Mouse (Mus musculus): Measurements from ENCODE around the gene Exoc3. TPM values are rescaled to one million over a fixed set of nuclear protein-coding genes. Genes with fewer than 3 reads are reported as not detected.

Gene Exoc3
- total RNA-seq, 2 experiments from 2014 or later = 26.9 to 35.5 TPM

DNA sequence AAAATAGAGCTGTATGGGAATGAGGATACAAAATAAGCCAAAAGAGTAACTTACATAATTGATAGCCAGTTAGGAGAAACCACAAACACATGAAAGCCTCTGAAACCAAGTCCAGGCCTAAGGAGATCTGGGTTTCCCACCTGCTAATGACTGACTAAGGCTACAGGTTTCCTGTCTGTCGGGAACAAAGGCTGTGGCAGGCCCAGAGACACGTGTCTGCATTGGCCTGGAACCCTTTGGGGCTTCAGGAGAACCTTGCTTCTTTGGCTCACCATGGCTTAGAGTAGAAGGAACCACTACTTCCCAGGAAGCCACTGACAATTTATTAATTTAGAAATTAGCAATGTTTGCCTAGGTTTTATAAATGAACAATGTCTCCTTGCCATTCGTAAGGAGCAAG, 65.2 kb downstream of the Exoc3 start:
- ATAC-seq (replicated peaks; ENCODE audit: poor library complexity, severe bottlenecking) = no peak

DNA sequence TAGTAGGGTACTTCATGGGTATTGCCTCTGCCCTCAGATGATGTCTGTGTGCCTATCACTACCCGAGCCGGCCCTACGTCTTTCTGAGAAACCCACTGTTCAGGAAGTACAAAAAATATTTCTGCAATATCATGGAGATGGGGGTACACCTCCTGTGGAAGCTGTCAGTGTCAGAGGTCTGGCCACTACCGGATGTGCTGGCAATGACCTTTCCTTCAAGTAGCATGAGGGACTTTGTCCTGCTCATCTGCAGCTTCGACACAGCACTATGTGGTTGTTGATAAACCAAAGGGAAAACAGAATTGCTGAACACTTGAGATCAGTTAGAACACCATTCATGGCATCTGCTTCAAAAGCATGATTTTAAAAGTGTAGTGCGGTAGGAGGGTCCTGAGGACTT, 67.7 kb downstream of the Exoc3 start:
- no peak for ATAC-seq (replicated peaks; ENCODE audit: poor library complexity, severe bottlenecking)

- ATAC-seq (replicated peaks; ENCODE audit: poor library complexity, severe bottlenecking) = no peak
Measured at GRCm38 (mm10) chr13:74138906-74139647, 69.5 kb downstream of the Exoc3 start.

GRCm38 (mm10) chr13:74129909-74130308, 78.6 kb downstream of the Exoc3 start:
- no peak for ATAC-seq (replicated peaks; ENCODE audit: poor library complexity, severe bottlenecking)

DNA sequence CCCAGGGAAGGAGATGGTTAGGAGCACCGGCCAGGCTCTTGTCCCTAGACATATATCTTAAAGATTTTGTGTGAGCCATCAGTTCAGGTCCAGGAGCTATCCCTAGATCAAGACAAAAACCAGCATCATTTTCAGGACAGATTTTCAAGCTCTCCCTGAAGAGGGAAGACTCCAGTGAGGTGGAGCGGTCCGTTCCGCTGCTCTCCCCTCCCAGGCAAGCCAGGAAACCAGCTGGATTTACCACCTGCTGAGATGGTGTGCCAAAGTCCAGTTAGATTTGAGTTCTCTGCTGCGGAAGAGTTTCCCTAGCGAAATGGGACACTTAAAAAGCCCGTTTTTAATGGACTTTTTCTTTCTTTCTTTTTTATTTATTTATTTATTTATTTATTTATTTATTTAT, 81.0 kb downstream of the Exoc3 start:
- no peak for ATAC-seq (replicated peaks; ENCODE audit: poor library complexity, severe bottlenecking)

DNA sequence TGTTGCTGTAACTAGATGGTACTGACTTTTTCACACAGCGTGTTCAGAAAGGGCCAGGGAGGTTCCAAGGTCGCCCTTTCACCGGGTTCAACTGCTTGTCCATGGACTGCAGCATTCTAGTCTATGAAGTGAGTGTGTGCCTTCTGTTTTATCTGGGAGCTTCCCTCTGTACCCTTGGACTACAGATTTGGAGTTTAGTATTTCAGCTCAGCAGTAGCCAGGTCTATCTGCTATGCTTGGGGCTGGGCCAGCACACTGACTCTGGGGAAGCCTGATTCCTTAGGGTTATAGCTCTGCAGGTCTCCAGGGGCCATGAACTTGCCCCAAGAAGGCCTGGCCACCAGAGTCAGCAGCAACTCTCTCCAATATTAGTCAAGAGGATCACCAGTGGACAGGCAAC, 85.9 kb downstream of the Exoc3 start:
- no peak for ATAC-seq (replicated peaks; ENCODE audit: poor library complexity, severe bottlenecking)

DNA sequence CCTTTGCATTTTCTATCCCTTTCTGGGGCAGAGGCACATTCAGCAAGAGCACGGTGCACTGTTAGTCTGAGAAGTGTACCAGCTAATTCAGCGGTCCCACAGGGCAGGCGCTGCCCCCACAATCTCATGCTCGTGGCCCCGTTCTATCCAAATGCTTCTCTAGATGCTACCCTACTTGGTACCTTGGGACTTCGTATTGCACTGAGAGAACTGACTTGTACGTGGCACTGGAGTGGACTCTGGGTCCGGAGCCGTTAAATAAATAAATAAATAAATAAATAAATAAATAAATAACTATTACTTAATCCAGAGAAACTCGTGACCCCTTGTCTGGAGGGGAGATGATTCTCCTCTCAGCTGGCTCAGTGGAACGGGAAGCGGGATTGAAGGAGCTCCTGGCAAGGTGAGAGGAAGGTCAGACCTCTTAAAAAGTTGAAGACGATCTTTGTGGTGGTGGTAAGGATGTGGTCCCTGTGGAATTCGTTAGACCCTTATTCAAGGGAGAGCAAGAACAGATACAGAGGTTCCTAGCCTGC, 86.7 kb downstream of the Exoc3 start:
- ATAC-seq (replicated peaks; ENCODE audit: poor library complexity, severe bottlenecking) = no peak

DNA sequence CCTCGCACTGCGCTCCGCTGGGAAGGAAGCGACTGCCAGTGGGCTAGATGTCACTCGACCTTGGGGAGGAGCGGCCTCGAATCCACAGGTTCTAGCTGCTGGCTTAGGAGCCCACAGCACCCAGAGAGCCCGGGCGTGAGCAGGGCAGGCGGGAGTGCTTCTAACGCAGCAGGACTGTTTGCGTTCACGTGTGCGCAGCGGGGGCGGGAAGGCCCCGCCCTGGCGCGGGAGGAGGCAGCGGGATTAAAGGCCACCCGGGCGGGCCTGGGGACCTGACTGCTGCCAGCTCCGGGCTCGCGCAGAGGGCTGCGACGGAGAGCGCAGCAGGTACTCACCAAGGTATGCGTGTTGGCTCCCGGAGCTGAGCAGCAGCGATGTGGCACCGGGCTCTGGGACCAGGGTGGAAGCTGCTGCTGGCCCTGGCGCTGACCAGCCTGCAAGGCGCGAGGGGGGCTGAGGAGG, 87.4 kb downstream of the Exoc3 start, which contains the start of gene Slc9a3:
Gene Slc9a3 (plus strand): TSS at position 317 of the 462 bp plus-strand sequence.
- peak; percentile 12; the same call in 1 of the 2 replicates for ATAC-seq (replicated peaks; ENCODE audit: poor library complexity, severe bottlenecking)

Other genes with a start within 250 kb of the Exoc3 start
- gene Zdhhc11, start 244.9 kb downstream of the Exoc3 start, total RNA-seq (2014; fragmentation: Nextera tagmentation) = not detected in 2 replicates
- not detected in 2 replicates for gene Zdhhc11, start 244.9 kb downstream of the Exoc3 start, total RNA-seq (2017)
- gene Tppp, start 199.3 kb downstream of the Exoc3 start, total RNA-seq (2014; fragmentation: Nextera tagmentation) = not detected in 2 replicates
- 0.09 TPM in 1 of 2 replicates, not detected in the other for gene Tppp, start 199.3 kb downstream of the Exoc3 start, total RNA-seq (2017)
- 12.9 and 36.9 TPM in 2 replicates for gene Cep72, start 146.4 kb downstream of the Exoc3 start, total RNA-seq (2014; fragmentation: Nextera tagmentation)
- gene Cep72, start 146.4 kb downstream of the Exoc3 start, total RNA-seq (2017) = 15.0 and 16.0 TPM in 2 replicates
- not detected in 2 replicates for gene Slc9a3, start 87.3 kb downstream of the Exoc3 start, total RNA-seq (2014; fragmentation: Nextera tagmentation)
- not detected in 2 replicates for gene Slc9a3, start 87.3 kb downstream of the Exoc3 start, total RNA-seq (2017)
- gene Ahrr, start 83.6 kb upstream of the Exoc3 start, total RNA-seq (2014; fragmentation: Nextera tagmentation) = not detected in 2 replicates
- 0.21 and 0.47 TPM in 2 replicates for gene Ahrr, start 83.6 kb upstream of the Exoc3 start, total RNA-seq (2017)
- gene Pdcd6, start 108.8 kb upstream of the Exoc3 start, total RNA-seq (2014; fragmentation: Nextera tagmentation) = 124 and 136 TPM in 2 replicates
- 144 and 175 TPM in 2 replicates for gene Pdcd6, start 108.8 kb upstream of the Exoc3 start, total RNA-seq (2017)
- 183 and 188 TPM in 2 replicates for gene Sdha, start 141.5 kb upstream of the Exoc3 start, total RNA-seq (2014; fragmentation: Nextera tagmentation)
- gene Sdha, start 141.5 kb upstream of the Exoc3 start, total RNA-seq (2017) = 319 and 340 TPM in 2 replicates
- 16.3 and 25.6 TPM in 2 replicates for gene Ccdc127, start 141.6 kb upstream of the Exoc3 start, total RNA-seq (2014; fragmentation: Nextera tagmentation)
- 47.1 and 50.1 TPM in 2 replicates for gene Ccdc127, start 141.6 kb upstream of the Exoc3 start, total RNA-seq (2017)
- gene Lrrc14b, start 155.3 kb upstream of the Exoc3 start, total RNA-seq (2014; fragmentation: Nextera tagmentation) = not detected in 2 replicates
- gene Lrrc14b, start 155.3 kb upstream of the Exoc3 start, total RNA-seq (2017) = not detected in 2 replicates
- 5.3 and 6.0 TPM in 2 replicates for gene Zfp72, start 182.1 kb upstream of the Exoc3 start, total RNA-seq (2014; fragmentation: Nextera tagmentation)
- gene Zfp72, start 182.1 kb upstream of the Exoc3 start, total RNA-seq (2017) = 10.0 and 11.4 TPM in 2 replicates
- 24.3 and 35.7 TPM in 2 replicates for gene Ftl1-ps1, start 191.0 kb upstream of the Exoc3 start, total RNA-seq (2014; fragmentation: Nextera tagmentation)
- gene Ftl1-ps1, start 191.0 kb upstream of the Exoc3 start, total RNA-seq (2017) = 16.4 and 28.3 TPM in 2 replicates

Measured in granulocyte monocyte progenitor cell, adult 5-6 weeks (primary cell).